Mouse (Mus musculus) liver, postnatal 0 days (tissue): Measurements from ENCODE around the gene Sstr4.
A peak's percentile ranks its signal among the peaks of the same experiment; 100 is the strongest.

ENCODE experiments used
- CTCF ChIP-seq: sonication (generic); IDR thresholded peaks from 2 replicates; pipeline ENCODE4 v1.5.1; 2016; ENCODE audit warnings: antibody characterized with exemption, low read depth
- EP300 ChIP-seq: IDR thresholded peaks from 2 replicates; pipeline ENCODE4 v1.6.1; 2016; ENCODE audit warnings: antibody characterized with exemption, low read depth, mild to moderate bottlenecking

DNA sequence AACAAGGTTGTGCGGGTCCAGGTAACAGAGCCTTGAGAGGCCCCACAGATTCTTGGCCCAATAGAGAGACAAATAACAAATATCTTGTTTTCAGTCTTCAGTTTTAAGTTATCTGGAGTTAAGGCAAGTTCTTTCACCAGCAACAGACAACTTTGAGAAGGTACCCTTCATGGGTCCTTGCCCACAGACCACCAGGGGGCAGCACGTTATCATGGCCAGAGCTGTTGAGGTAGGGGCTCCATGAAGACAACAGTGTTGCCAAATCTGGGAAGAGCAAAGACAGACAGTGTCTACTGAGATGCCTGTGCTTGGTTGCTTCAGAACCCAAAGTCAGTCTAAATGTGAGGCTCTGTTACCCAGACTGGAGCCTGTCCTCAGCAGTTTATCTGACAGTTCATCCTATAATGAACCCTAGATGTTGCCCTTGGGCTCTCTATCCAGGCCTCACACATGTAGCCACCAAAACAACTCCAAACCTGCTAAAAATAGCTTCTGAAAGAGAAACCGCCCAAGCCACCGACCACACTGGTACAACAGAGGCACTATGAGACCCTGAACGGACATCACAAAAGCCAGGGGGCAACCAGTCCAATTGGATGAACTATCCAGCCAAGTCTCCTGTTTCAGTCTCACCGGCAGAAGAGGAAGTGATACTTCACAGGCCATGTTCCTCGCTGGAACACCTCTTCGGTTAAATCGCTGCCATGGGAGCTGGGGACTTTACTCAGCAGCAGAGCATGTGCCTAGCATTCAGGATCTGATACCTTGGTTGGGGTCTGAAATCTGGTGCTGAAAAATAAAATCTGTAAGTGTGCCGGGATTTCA is 19.6 kb upstream of the Sstr4 start:
- TF ChIP-seq EP300 (no peak), CTCF (peak; percentile 80)
